Mouse (Mus musculus): Measurements from ENCODE around the gene Srpk1. TPM values are rescaled to one million over a fixed set of nuclear protein-coding genes. Genes with fewer than 3 reads are reported as not detected.

Gene Srpk1
- polyA plus RNA-seq, 1 experiment from 2014 or later, result 98.7 TPM

DNA sequence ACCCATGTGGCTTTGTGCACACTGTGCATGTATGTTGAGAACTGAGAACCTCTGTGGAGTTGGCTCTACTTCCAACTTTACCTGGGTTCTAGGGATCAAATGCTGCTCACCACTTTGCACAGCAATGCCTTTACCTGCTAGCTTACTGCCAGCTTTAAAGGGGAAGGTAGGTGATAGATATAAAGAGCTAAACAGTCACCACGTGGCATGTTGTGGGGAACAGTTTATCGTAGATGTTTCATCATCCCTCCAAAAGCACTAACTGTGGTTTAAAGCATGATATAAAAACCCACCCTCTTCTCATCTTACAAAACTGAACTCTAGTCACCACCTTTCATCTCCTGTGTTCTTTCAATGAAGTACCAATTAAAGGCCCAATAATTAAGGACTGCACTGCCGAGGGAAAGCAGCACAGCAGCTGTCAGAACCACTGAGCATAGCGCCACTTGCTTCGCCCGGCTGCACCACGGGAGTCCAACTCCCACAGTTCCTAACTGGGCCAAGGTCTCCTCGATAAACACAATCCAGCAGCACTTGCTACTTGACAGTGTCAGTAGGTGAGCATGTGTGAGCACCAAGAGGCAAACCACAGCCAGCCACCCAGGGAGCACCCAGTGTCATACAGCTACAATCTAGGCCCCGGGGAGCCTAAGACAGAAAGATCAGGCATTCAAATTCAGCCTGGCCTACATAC is 20.8 kb downstream of the Srpk1 start:
- no peaks in the 10 kb centered on the region for H3K27me3 ChIP-seq (ENCODE audit: insufficient read depth, poor library complexity, severe bottlenecking)
- no peak overlapping the region for H3K27ac ChIP-seq
- H3K4me1 ChIP-seq (replicated peaks), result no peaks in the 10 kb centered on the region
- H3K9me3 ChIP-seq, result no peaks in the 10 kb centered on the region
- DNase-seq (ENCODE audit: low spot score), result no peak
- peaks cover 98% of the 10 kb centered on the region for H3K36me3 ChIP-seq
- WGBS, result 89% methylated on average over 9 of the region's 9 CpGs
- no peak overlapping the region for H3K4me3 ChIP-seq

DNA sequence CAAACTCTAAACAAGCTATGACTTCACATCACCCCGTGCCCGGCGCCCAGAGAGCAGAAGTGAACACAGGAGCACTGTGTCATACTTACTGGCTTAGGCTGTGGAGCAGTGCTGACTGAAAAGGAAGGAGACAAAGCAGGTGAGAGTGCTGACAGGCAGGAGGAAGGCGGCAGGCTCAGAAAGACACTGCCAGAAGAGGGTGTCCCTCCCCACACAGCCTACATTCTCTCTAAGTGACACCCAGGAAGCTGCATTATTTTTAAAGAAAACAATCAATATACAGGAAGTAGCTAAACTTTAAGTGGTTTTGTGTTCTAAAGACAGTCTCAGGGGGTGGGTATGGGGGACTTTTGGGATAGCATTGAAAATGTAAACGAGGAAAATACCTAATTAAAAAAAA is 21.7 kb downstream of the Srpk1 start:
- WGBS, result 97% methylated on average over 5 of the region's 5 CpGs
- Histone ChIP-seq H3K4me1 (replicated peaks) (no peaks in the 10 kb centered on the region), H3K27me3 (ENCODE audit: insufficient read depth, poor library complexity, severe bottlenecking) (no peaks in the 10 kb centered on the region), H3K4me3 (no peak overlapping the region), H3K9me3 (no peaks in the 10 kb centered on the region), H3K36me3 (peaks cover 98% of the 10 kb centered on the region), H3K27ac (no peak overlapping the region)
- no peak for DNase-seq (ENCODE audit: low spot score)

GRCm38 (mm10) chr17:28593965-28594364 is 28.5 kb downstream of the Srpk1 start:
- Histone ChIP-seq H3K27me3 (ENCODE audit: insufficient read depth, poor library complexity, severe bottlenecking) (no peaks in the 10 kb centered on the region), H3K4me1 (replicated peaks) (no peaks in the 10 kb centered on the region), H3K9me3 (no peaks in the 10 kb centered on the region), H3K27ac (no peak overlapping the region), H3K36me3 (peaks cover 97% of the 10 kb centered on the region), H3K4me3 (no peak overlapping the region)
- no peak for DNase-seq (ENCODE audit: low spot score)
- WGBS, result 89% methylated on average over 4 of the region's 4 CpGs

DNA sequence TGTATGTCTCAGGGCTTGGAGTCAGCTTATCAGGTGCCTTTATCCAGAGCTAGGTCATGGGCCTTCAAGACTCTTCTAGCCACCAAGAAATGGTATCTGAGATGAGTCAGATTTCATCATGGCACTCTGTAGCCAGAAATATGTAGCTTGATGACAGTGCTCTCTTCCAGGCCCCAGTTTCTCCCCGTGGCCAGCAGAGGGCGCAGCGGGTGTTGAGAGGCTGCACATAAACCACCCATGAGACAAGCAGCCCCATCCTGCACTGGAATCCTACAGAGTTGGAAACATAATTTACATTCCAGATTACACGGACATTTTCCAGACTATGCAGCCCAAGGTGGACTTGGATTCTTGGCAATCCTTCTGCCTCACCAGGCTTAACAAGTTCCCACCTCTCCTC is 29.5 kb downstream of the Srpk1 start:
- WGBS, result 23% methylated on average over 4 of the region's 4 CpGs
- no peaks in the 10 kb centered on the region for H3K27me3 ChIP-seq (ENCODE audit: insufficient read depth, poor library complexity, severe bottlenecking)
- H3K9me3 ChIP-seq, result no peaks in the 10 kb centered on the region
- H3K36me3 ChIP-seq, result peaks cover 97% of the 10 kb centered on the region
- DNase-seq (ENCODE audit: low spot score), result peak; percentile 76
- no peak overlapping the region for H3K4me3 ChIP-seq
- H3K27ac ChIP-seq, result no peak overlapping the region
- no peaks in the 10 kb centered on the region for H3K4me1 ChIP-seq (replicated peaks)

DNA sequence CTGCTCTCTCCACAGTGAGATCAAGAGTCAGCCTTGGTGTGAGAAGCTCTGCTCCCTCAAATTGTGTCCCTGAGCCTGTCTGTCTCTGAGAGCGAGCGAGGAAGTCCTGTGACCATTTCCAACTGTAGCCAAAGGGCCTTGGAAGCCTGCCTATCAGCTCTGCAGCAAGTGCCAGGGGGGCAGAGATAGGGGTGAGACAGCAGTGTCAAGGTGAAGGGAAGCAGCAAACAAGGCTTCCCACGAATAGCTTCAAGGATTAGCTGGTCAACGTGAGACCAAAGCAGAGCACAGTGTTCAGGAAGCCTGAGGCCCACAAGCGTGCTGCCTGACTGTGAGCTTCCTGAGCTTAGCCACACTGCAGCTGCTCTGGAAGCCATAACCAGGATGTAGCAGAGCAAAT is 31.0 kb downstream of the Srpk1 start:
- no peak overlapping the region for H3K4me3 ChIP-seq
- no peak for DNase-seq (ENCODE audit: low spot score)
- H3K27ac ChIP-seq, result no peak overlapping the region
- no peaks in the 10 kb centered on the region for H3K27me3 ChIP-seq (ENCODE audit: insufficient read depth, poor library complexity, severe bottlenecking)
- no peaks in the 10 kb centered on the region for H3K4me1 ChIP-seq (replicated peaks)
- 96% methylated on average over 5 of the region's 5 CpGs for WGBS
- H3K36me3 ChIP-seq, result peaks cover 97% of the 10 kb centered on the region
- no peaks in the 10 kb centered on the region for H3K9me3 ChIP-seq

GRCm38 (mm10) chr17:28590596-28590995 is 31.9 kb downstream of the Srpk1 start:
- Histone ChIP-seq H3K27me3 (ENCODE audit: insufficient read depth, poor library complexity, severe bottlenecking) (no peaks in the 10 kb centered on the region), H3K36me3 (peaks cover 90% of the 10 kb centered on the region)
- WGBS, result 89% methylated on average over 3 of the region's 3 CpGs

DNA sequence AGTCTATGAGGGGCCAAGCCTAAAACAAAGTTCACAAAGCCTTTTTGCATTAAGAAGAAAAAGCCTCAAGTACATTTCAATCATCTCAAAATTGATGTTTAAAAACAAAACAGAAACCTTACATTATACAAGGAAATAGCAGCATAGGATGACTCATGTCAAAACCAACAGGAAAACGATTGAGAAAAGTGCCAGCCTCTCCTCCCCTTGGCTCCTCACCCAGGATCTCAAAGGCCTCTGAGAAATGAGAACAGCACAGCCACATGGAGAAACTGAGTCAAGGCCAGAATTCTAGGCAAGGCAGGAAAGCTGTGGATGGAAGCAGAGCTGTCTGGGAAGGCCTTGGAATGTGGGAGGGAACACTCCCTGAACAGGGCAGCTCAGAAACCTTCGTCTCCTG is 33.9 kb downstream of the Srpk1 start:
- WGBS, result 93% methylated on average over 2 of the region's 2 CpGs
- Histone ChIP-seq H3K36me3 (peaks cover 71% of the 10 kb centered on the region), H3K4me3 (no peak overlapping the region), H3K4me1 (replicated peaks) (no peaks in the 10 kb centered on the region), H3K27me3 (ENCODE audit: insufficient read depth, poor library complexity, severe bottlenecking) (no peaks in the 10 kb centered on the region), H3K9me3 (no peaks in the 10 kb centered on the region), H3K27ac (no peak overlapping the region)
- no peak for DNase-seq (ENCODE audit: low spot score)

More at GRCm38 (mm10) chr17:28590596-28590995, 31.9 kb downstream of the Srpk1 start:
- Histone ChIP-seq H3K4me3 (no peak overlapping the region), H3K9me3 (no peaks in the 10 kb centered on the region), H3K27ac (no peak overlapping the region), H3K4me1 (replicated peaks) (no peaks in the 10 kb centered on the region)
- DNase-seq (ENCODE audit: low spot score), result no peak

- no peaks in the 10 kb centered on the region for H3K4me1 ChIP-seq (replicated peaks)
- no peaks in the 10 kb centered on the region for H3K9me3 ChIP-seq
- DNase-seq (ENCODE audit: low spot score), result no peak
- no peak overlapping the region for H3K27ac ChIP-seq
- H3K27me3 ChIP-seq (ENCODE audit: insufficient read depth, poor library complexity, severe bottlenecking), result no peaks in the 10 kb centered on the region
- no peak overlapping the region for H3K4me3 ChIP-seq
- peaks cover 50% of the 10 kb centered on the region for H3K36me3 ChIP-seq
- WGBS, result 87% methylated on average over 3 of the region's 3 CpGs
Measured at GRCm38 (mm10) chr17:28586509-28586908, 36.0 kb downstream of the Srpk1 start.

GRCm38 (mm10) chr17:28581056-28581455 is 41.5 kb downstream of the Srpk1 start:
- Histone ChIP-seq H3K4me3 (no peak overlapping the region), H3K4me1 (replicated peaks) (peaks cover 11% of the 10 kb centered on the region), H3K36me3 (no peaks in the 10 kb centered on the region), H3K9me3 (no peaks in the 10 kb centered on the region), H3K27me3 (ENCODE audit: insufficient read depth, poor library complexity, severe bottlenecking) (no peaks in the 10 kb centered on the region), H3K27ac (no peak overlapping the region)
- DNase-seq (ENCODE audit: low spot score), result no peak
- WGBS, result 70% methylated on average over 2 of the region's 2 CpGs

- H3K36me3 ChIP-seq, result no peaks in the 10 kb centered on the region
- WGBS, result 5% methylated on average over 9 of the region's 9 CpGs
- H3K27me3 ChIP-seq (ENCODE audit: insufficient read depth, poor library complexity, severe bottlenecking), result no peaks in the 10 kb centered on the region
- peaks cover 18% of the 10 kb centered on the region for H3K4me1 ChIP-seq (replicated peaks)
- no peak overlapping the region; the same call in 1 of the 2 replicates for H3K27ac ChIP-seq
- peak; percentile 73 for DNase-seq (ENCODE audit: low spot score)
- no peak overlapping the region for H3K4me3 ChIP-seq
- H3K9me3 ChIP-seq, result no peaks in the 10 kb centered on the region
Measured at GRCm38 (mm10) chr17:28580396-28580795, 42.1 kb downstream of the Srpk1 start.

DNA sequence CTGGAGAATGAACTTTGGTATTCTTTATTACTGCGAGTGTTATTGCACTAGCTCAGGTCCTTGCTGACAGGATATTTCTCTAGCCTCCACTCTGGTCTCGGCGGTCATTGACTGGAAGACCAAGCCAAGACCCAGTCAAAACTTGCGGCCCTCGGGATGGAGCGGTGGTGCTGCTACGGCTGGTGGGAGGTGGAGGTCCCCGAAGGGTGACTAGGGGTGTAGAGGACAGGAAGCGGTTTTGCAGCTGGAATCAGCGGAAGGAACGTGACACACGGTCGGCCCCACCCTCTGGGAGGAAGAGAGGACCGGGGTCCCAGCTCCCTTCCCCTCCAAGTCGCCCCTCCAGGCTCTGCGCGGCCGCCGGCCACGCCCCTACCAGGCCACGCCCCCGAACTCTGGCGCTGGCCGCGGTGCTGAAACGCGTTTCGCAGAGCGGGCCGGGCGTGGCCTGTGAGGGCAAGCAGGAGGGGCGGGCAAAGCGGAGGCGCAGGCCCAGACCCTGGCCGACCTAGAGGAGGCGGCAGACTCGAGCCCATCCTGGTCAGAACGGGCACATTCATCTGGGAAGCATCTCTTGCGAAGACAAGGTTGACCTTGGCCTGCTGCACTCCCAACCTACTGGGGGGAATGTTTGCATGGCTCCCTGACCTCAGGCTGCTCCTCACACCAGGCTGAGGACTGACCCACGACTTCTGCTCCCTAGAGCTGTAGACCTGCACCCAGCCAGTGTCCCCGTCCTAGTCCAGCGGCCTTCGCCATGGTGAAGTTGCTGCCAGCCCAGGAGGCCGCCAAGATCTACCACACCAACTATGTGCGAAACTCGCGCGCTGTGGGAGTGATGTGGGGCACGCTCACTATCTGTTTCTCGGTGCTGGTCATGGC is 47.0 kb downstream of the Srpk1 start, which contains the start of gene Lhfpl5:
Gene Lhfpl5, plus strand, starts transcription at position 398 of the 882 bp plus-strand sequence.
- Histone ChIP-seq H3K27ac (0 out of 2 replicates have a peak within 1 kb of the TSS, but pooled peaks have one; percentile 16), H3K36me3 (no peaks in the 10 kb centered on the region), H3K9me3 (no peaks in the 10 kb centered on the region), H3K4me1 (replicated peaks) (peaks cover 18% of the 10 kb centered on the region), H3K27me3 (ENCODE audit: insufficient read depth, poor library complexity, severe bottlenecking) (no peaks in the 10 kb centered on the region), H3K4me3 (peak within 1 kb of the TSS; percentile 50)
- WGBS, result 16% methylated on average over 50 of the region's 50 CpGs
- DNase-seq (ENCODE audit: low spot score), result peak; percentile 79

- WGBS, result 84% methylated on average over 6 of the region's 6 CpGs
- Histone ChIP-seq H3K27me3 (ENCODE audit: insufficient read depth, poor library complexity, severe bottlenecking) (no peaks in the 10 kb centered on the region), H3K36me3 (no peaks in the 10 kb centered on the region), H3K27ac (no peak overlapping the region), H3K4me1 (replicated peaks) (peaks cover 13% of the 10 kb centered on the region), H3K4me3 (no peak overlapping the region), H3K9me3 (no peaks in the 10 kb centered on the region)
- DNase-seq (ENCODE audit: low spot score), result no peak
Measured at GRCm38 (mm10) chr17:28572941-28573340, 49.6 kb downstream of the Srpk1 start.

- WGBS, result 84% methylated on average over 7 of the region's 7 CpGs
- Histone ChIP-seq H3K27ac (no peak overlapping the region), H3K4me3 (no peak overlapping the region), H3K27me3 (ENCODE audit: insufficient read depth, poor library complexity, severe bottlenecking) (no peaks in the 10 kb centered on the region), H3K36me3 (no peaks in the 10 kb centered on the region), H3K9me3 (no peaks in the 10 kb centered on the region), H3K4me1 (replicated peaks) (peaks cover 13% of the 10 kb centered on the region)
- DNase-seq (ENCODE audit: low spot score), result no peak
Measured at GRCm38 (mm10) chr17:28572521-28572920, 50.0 kb downstream of the Srpk1 start.

All from hindbrain, embryonic 10.5 days (tissue).